ENCODE assay signal across 21 mouse cellular contexts in the genomic region with DNA sequence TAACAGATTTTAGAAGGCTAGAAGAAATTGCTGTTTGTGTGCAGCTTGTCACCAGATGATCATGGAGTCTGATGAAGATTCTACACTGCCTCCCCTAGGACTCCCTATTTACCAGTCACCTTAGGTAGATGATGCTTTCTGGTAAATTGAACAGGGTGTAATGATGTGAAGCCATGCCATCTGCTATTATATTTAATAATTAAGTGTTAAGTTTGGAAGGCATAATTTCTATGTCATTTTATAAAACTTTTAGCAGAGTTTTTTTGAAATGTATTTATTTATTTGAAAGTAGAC. TPM values are rescaled to one million over a fixed set of nuclear protein-coding genes. Genes with fewer than 3 reads are reported as not detected.
"Had no signal": no experiment of that assay in that cellular context is flagged by ENCODE, and none has a peak within 500 bp of the region (broad histone marks: within the 10 kb centered on the region; RNA-seq: fewer than 3 reads in every experiment).

No protein-coding gene starts in this region.

- H3K4me2 ChIP-seq: kidney, embryonic 15.5 days; liver, embryonic 13.5 days had no signal

- H3K36me3 ChIP-seq: kidney, embryonic 15.5 days; liver, embryonic 13.5 days had no signal

- H3K4me3 ChIP-seq: kidney, embryonic 15.5 days; left cerebral cortex, adult 2 months; liver, embryonic 13.5 days; myocyte had no signal

- H3K9me3 ChIP-seq: kidney, embryonic 15.5 days; liver, embryonic 13.5 days had no signal

- H3K27me3 ChIP-seq: kidney, embryonic 15.5 days; liver, embryonic 13.5 days had no signal

- DNase-seq: kidney, adult 11 months; kidney, adult 8-10 months; kidney, postnatal 10 days; kidney, postnatal 36 days; layer of hippocampus, postnatal 36 days; liver, embryonic 13.5 days; lung, adult 2 months; lung, postnatal 14 days; lung, postnatal 4 days; right cerebral cortex, adult 18-20 months; right cerebral cortex, postnatal 14 days; right cerebral cortex, postnatal 4 days; thymus, adult 2 months; thymus, postnatal 14 days had no signal

- H3K9ac ChIP-seq: kidney, embryonic 15.5 days; liver, embryonic 13.5 days had no signal

- H3K4me1 ChIP-seq: kidney, embryonic 15.5 days had no signal

- H3K27ac ChIP-seq: kidney, embryonic 15.5 days; left cerebral cortex, adult 2 months; liver, embryonic 13.5 days; stomach, postnatal 0 days had no signal

RNA-seq across cellular contexts. Expression of gene Irs1, which starts 38.7 kb away (rescaled TPM):
- total RNA-seq: megakaryocyte progenitor cell, adult 5-6 weeks; megakaryocyte-erythroid progenitor cell, adult 5-6 weeks; monocyte, adult 5-6 weeks had no signal
